Mouse (Mus musculus) ovary, postnatal 36 days (tissue): ENCODE measurements around the gene Synpo2l.
"Not testable (repeated sequence)": the region's sequence is repeated elsewhere in the genome, so short reads cannot be mapped to it uniquely, and the experiment has no call there.

Experiments
- DNase-seq: peaks from one replicate; pipeline ENCODE4 v3.0.0; 2022; ENCODE audit warnings: low spot score, mixed read lengths

Gene Synpo2l

GRCm38 (mm10) chr14:20668154-20668810, at the start of gene Synpo2l:
TSS of gene Synpo2l (minus strand) at chr14:20668354.
- no peak for DNase-seq

- DNase-seq = no peak
These were observed 45.7 kb upstream of the Synpo2l start for GRCm38 (mm10) chr14:20713832-20714231.

- DNase-seq = no peak
These were observed 40.1 kb upstream of the Synpo2l start for GRCm38 (mm10) chr14:20708239-20708638.

GRCm38 (mm10) chr14:20707201-20708190, 39.3 kb upstream of the Synpo2l start, which contains the start of gene Zswim8:
TSS of gene Zswim8 (plus strand) at chr14:20707552.
- peak; percentile 89 for DNase-seq

- not testable (repeated sequence) for DNase-seq
These were observed 35.3 kb upstream of the Synpo2l start for GRCm38 (mm10) chr14:20703461-20703860.

- DNase-seq = peak; percentile 89
These were observed 34.7 kb upstream of the Synpo2l start, which contains the start of gene Chchd1 for GRCm38 (mm10) chr14:20702741-20703381. TSS of gene Chchd1 (plus strand) at chr14:20703006.

- DNase-seq = no peak
These were observed 34.1 kb upstream of the Synpo2l start for GRCm38 (mm10) chr14:20702096-20702740.

- DNase-seq = no peak
These were observed 33.4 kb upstream of the Synpo2l start for GRCm38 (mm10) chr14:20701554-20701953.

- DNase-seq = no peak
These were observed 32.2 kb upstream of the Synpo2l start for GRCm38 (mm10) chr14:20700362-20700761.

GRCm38 (mm10) chr14:20698515-20698914, 30.4 kb upstream of the Synpo2l start:
- no peak for DNase-seq

- DNase-seq = peak; percentile 40
These were observed 28.8 kb upstream of the Synpo2l start for GRCm38 (mm10) chr14:20696986-20697385.

- no peak for DNase-seq
These were observed 27.8 kb upstream of the Synpo2l start for GRCm38 (mm10) chr14:20695761-20696520.

- DNase-seq = peak; percentile 89
These were observed 27.0 kb upstream of the Synpo2l start, which contains the start of gene Fut11 for GRCm38 (mm10) chr14:20694884-20695760. TSS of gene Fut11 (plus strand) at chr14:20694968.

GRCm38 (mm10) chr14:20694185-20694883, 26.2 kb upstream of the Synpo2l start:
- DNase-seq = no peak

- DNase-seq = no peak
These were observed 25.5 kb upstream of the Synpo2l start for GRCm38 (mm10) chr14:20693589-20694101.

GRCm38 (mm10) chr14:20691772-20692171, 23.6 kb upstream of the Synpo2l start:
- DNase-seq = no peak

GRCm38 (mm10) chr14:20689009-20689408, 20.9 kb upstream of the Synpo2l start:
- DNase-seq = no peak

GRCm38 (mm10) chr14:20686576-20686975, 18.4 kb upstream of the Synpo2l start:
- no peak for DNase-seq

GRCm38 (mm10) chr14:20682498-20682897, 14.3 kb upstream of the Synpo2l start:
- no peak for DNase-seq
